Mouse (Mus musculus) small intestine, adult 2 months (tissue): ENCODE results near the gene Trim25.

Source experiments
- CTCF ChIP-seq: fragments of 200-500 bp; IDR thresholded peaks from 2 replicates; pipeline ENCODE4 v1.5.1; 2012; ENCODE audit warnings: low read depth, mild to moderate bottlenecking, control low read depth, inconsistent platforms, low read length, moderate library complexity, mixed read lengths; ENCODE audit not compliant: insufficient replicate concordance, insufficient read length; ENCODE audit errors: extremely low read depth
- POLR2A ChIP-seq: fragments of 200-500 bp; IDR thresholded peaks from 2 replicates; pipeline ENCODE4 v1.6.1; 2012; ENCODE audit warnings: low read depth, mild to moderate bottlenecking, control low read depth, inconsistent platforms, low read length, moderate library complexity

GRCm38 (mm10) chr11:89005473-89005872 is 6.3 kb downstream of the Trim25 start:
- TF ChIP-seq CTCF, result no peak
- no peak for TF ChIP-seq POLR2A
